ENCODE assay signal across 28 mouse cellular contexts in the genomic region with DNA sequence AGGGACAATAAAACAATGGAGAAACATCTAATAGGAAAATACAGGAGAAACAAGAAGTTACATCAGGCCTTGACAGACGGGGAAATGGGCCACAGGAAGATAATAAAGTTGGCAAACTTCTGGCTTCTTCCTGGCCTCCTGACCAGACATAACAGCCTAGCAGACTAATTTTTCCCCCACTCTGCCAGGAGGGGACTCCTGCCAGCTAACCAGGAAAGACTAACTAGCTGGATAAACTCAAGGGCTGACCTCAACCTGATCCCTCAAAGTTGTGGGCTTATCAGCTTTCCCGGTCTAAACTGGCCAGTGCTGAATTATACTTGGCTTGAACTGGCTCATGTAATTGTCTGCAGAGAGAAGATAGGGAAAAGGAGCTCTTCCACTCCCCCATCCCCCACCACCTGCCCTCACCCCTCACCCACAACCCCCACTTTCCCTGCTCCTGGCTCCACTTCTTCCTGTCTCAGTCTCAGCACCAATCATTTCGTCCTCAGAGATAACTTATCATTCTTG. TPM values are rescaled to one million over a fixed set of nuclear protein-coding genes. Genes with fewer than 3 reads are reported as not detected.
DNase-seq lines count a peak whose midpoint lies in the region; ATAC-seq and TF ChIP-seq lines count a peak whose summit lies in the region.
"Had no signal": no experiment of that assay in that cellular context is flagged by ENCODE, and none has a peak within 500 bp of the region (broad histone marks: within the 10 kb centered on the region; RNA-seq: fewer than 3 reads in every experiment).

No protein-coding gene starts in this region.

- no peak overlapping the region for H3K4me2 ChIP-seq in heart, embryonic 15.5 days
- H3K4me2 ChIP-seq: embryonic facial prominence, embryonic 15.5 days; hindbrain, embryonic 13.5 days; intestine, embryonic 15.5 days had no signal

- H3K4me1 ChIP-seq in heart, embryonic 15.5 days (replicated peaks): peaks cover 4% of the 10 kb centered on the region
- H3K4me1 ChIP-seq in MEL (ENCODE audit: control insufficient read depth in 1 of 2, insufficient read depth in 2 of 2, low read length in 2 of 2): peaks cover 2 to 13% of the 10 kb centered on the region in 2 experiments; a peak in 3 of 4 replicates
- H3K4me1 ChIP-seq: intestine, embryonic 15.5 days had no signal

- no peaks in the 10 kb centered on the region for H3K36me3 ChIP-seq in heart, embryonic 15.5 days
- peaks cover 0 to 11% of the 10 kb centered on the region in 2 experiments; a peak in 2 of 4 replicates for H3K36me3 ChIP-seq in MEL (ENCODE audit: control insufficient read depth in 1 of 2, insufficient read depth in 2 of 2, low read length in 2 of 2)
- H3K36me3 ChIP-seq: embryonic facial prominence, embryonic 15.5 days; forebrain, embryonic 10.5 days; heart, embryonic 10.5 days; hindbrain, embryonic 13.5 days; intestine, embryonic 15.5 days had no signal

- no peak for TF ChIP-seq POLR2A in MEL (IDR thresholded peaks at IDR 0.05; ENCODE audit: control insufficient read depth in 1 of 2, insufficient read depth in 1 of 2, low read depth in 1 of 2, low read length in 2 of 2, poor library complexity in 1 of 2)

- no peak for TF ChIP-seq CTCF in MEL (IDR thresholded peaks at IDR 0.05 in 2 of 3, conservative IDR thresholded peaks at IDR 0.05 in 1 of 3; ENCODE audit: control insufficient read depth in 1 of 3, insufficient read depth in 1 of 3, low read depth in 2 of 3, low read length in 3 of 3, poor library complexity in 1 of 3, severe bottlenecking in 1 of 3)

- TF ChIP-seq RAD21 in MEL (IDR thresholded peaks at IDR 0.05; ENCODE audit: low read depth, low read length): no peak

- 25% methylated on average over 3 of the region's 3 CpGs for WGBS in heart, embryonic 15.5 days

- 0 out of 2 replicates have a peak, but pooled peaks have one; percentile 23 for ATAC-seq in heart, embryonic 15.5 days (replicated peaks; ENCODE audit: insufficient number of reproducible peaks, insufficient read depth, low FRiP score, low read depth)
- ATAC-seq in granulocyte monocyte progenitor cell, adult 5-6 weeks (replicated peaks; ENCODE audit: poor library complexity, severe bottlenecking): 0 out of 2 replicates have a peak, but pooled peaks have one; percentile 17
- ATAC-seq: activated CD4-positive, CD25-positive, alpha-beta regulatory T cell, adult 4 months; forebrain, embryonic 14.5 days; hindbrain, postnatal 0 days; intestine, embryonic 15.5 days had no signal

- H3K27me3 ChIP-seq in heart, embryonic 15.5 days: no peaks in the 10 kb centered on the region
- H3K27me3 ChIP-seq in MEL (ENCODE audit: control insufficient read depth in 1 of 2, insufficient read depth in 2 of 2, low read length in 2 of 2): no peaks in the 10 kb centered on the region
- H3K27me3 ChIP-seq: CH12.LX; embryonic facial prominence, embryonic 15.5 days; hindbrain, embryonic 13.5 days; intestine, embryonic 15.5 days had no signal

- H3K27ac ChIP-seq in heart, embryonic 15.5 days: no peak overlapping the region
- peak overlapping the region; percentile 54 for H3K27ac ChIP-seq in MEL (ENCODE audit: control insufficient read depth, low read depth, low read length)
- H3K27ac ChIP-seq: embryonic facial prominence, embryonic 15.5 days; forebrain, embryonic 10.5 days; gastrocnemius, adult 2 months; heart, embryonic 10.5 days; hindbrain, embryonic 13.5 days; hindbrain, postnatal 0 days; intestine, embryonic 15.5 days had no signal

- intact Hi-C loops in heart, postnatal 14 days (cut with DNase I): loop anchor here (5.0 kb wide), 2 partner anchors 502 to 742 kb away; no protein-coding TSS in a partner anchor

- H3K79me2 ChIP-seq in MEL (ENCODE audit: control insufficient read depth, insufficient read depth, low read length, poor library complexity): no peaks in the 10 kb centered on the region

- H3K4me3 ChIP-seq in heart, embryonic 15.5 days: no peak overlapping the region
- H3K4me3 ChIP-seq in MEL (ENCODE audit: control insufficient read depth in 1 of 2, insufficient read depth in 1 of 2, low read depth in 2 of 2, low read length in 2 of 2): peak overlapping the region in 1 of 2 experiments; percentile 18; a peak in 1 of 4 replicates
- H3K4me3 ChIP-seq: embryonic facial prominence, embryonic 15.5 days; erythroblast, embryonic 14.5 days; forebrain, embryonic 10.5 days; gastrocnemius, adult 2 months; heart, embryonic 10.5 days; hindbrain, embryonic 13.5 days; intestine, embryonic 15.5 days had no signal

- TF ChIP-seq EP300 in MEL (IDR thresholded peaks at IDR 0.05; ENCODE audit: low read depth in 1 of 2, low read length in 2 of 2): peak; percentile 42 to 63; a peak in 3 of 4 replicates

- no peak for DNase-seq in heart, postnatal 14 days
- DNase-seq in MEL (ENCODE audit: low read depth, low spot score): peak; percentile 47
- DNase-seq in left cerebral cortex, adult 18-20 months (ENCODE audit: low spot score in 2 of 2): no peak
- no peak for DNase-seq in lung, adult 18-20 months
- DNase-seq in cerebellum, postnatal 14 days: no peak
- DNase-seq: adrenal gland, adult 2 months; adrenal gland, postnatal 25 days; cerebellum, adult 18-20 months; cerebellum, adult 9-11 months; embryo, embryonic 11 days; gastrocnemius, adult 2 months; gastrocnemius, postnatal 25 days had no signal

- no peaks in the 10 kb centered on the region for H3K9me3 ChIP-seq in heart, embryonic 15.5 days (replicated peaks)
- H3K9me3 ChIP-seq in MEL (replicated peaks; ENCODE audit: insufficient read depth, low read length): no peaks in the 10 kb centered on the region
- H3K9me3 ChIP-seq: embryonic facial prominence, embryonic 15.5 days; forebrain, embryonic 10.5 days; heart, embryonic 10.5 days; hindbrain, embryonic 13.5 days; intestine, embryonic 15.5 days had no signal

- H3K9ac ChIP-seq in heart, embryonic 15.5 days: no peak overlapping the region
- H3K9ac ChIP-seq in MEL (ENCODE audit: control insufficient read depth, low read depth, low read length, poor library complexity, severe bottlenecking): 0 out of 2 replicates have a peak overlapping the region, but pooled peaks have one; percentile 25
- H3K9ac ChIP-seq: embryonic facial prominence, embryonic 15.5 days; hindbrain, embryonic 13.5 days; intestine, embryonic 15.5 days had no signal

TF ChIP-seq in MEL, 35 proteins besides CTCF, POLR2A, EP300 and RAD21 (continues in another document):
- TF ChIP-seq USF1 (IDR thresholded peaks at IDR 0.05; ENCODE audit: low read depth, low read length) (peak; percentile 9; the same call in 1 of the 2 replicates), KAT2A (conservative IDR thresholded peaks at IDR 0.05; ENCODE audit: low read depth, low read length) (no peak), CHD2 (IDR thresholded peaks at IDR 0.05; ENCODE audit: low read length) (no peak; the same call in 1 of the 2 replicates), ZKSCAN1 (IDR thresholded peaks at IDR 0.05; ENCODE audit: low read depth, low read length) (no peak), ZMIZ1 (IDR thresholded peaks at IDR 0.05; ENCODE audit: low read depth, low read length) (no peak), GATA1 (IDR thresholded peaks at IDR 0.05; ENCODE audit: low read depth, low read length) (peak; percentile 24; the same call in 1 of the 2 replicates), ETS1 (IDR thresholded peaks at IDR 0.05; ENCODE audit: low read depth, low read length) (peak; percentile 66), MXI1 (IDR thresholded peaks at IDR 0.05; ENCODE audit: low read depth, low read length) (peak; percentile 32; the same call in 1 of the 2 replicates), MAX (IDR thresholded peaks at IDR 0.05; ENCODE audit: low read length) (no peak), CHD1 (IDR thresholded peaks at IDR 0.05; ENCODE audit: low read depth, low read length) (no peak), MYB (IDR thresholded peaks at IDR 0.05; ENCODE audit: low read depth, low read length) (no peak; the same call in 1 of the 2 replicates), NELFE (IDR thresholded peaks at IDR 0.05; ENCODE audit: low read depth, low read length) (no peak), TAL1 (IDR thresholded peaks at IDR 0.05; ENCODE audit: low read length) (peak; percentile 42), NRF1 (IDR thresholded peaks at IDR 0.05; ENCODE audit: insufficient read depth, low read depth, low read length, poor library complexity, severe bottlenecking) (no peak), UBTF (IDR thresholded peaks at IDR 0.05; ENCODE audit: borderline replicate concordance, insufficient read depth, low read depth, low read length) (no peak), MAFK (IDR thresholded peaks at IDR 0.05; ENCODE audit: borderline replicate concordance, low read depth, low read length) (no peak)

RNA-seq across cellular contexts. Expression of gene M6pr, which starts 8.8 kb away (rescaled TPM):
- 65.0 and 77.4 TPM in 2 replicates for polyA plus RNA-seq in heart, embryonic 15.5 days (2015; fragmentation: Nextera tagmentation; extraction: Ambion mirVana)
- 10 to 100 TPM; 38.0 to 40.1 TPM for total RNA-seq in heart, postnatal 14 days (2021)
- total RNA-seq in MEL (2012; rRNA removed): 158 and 186 TPM in 2 replicates
- 100 to 1,000 TPM in 1 of 2 experiments, not detected in 1; 183 TPM for polyA plus RNA-seq in MEL (2012; ENCODE audit: insufficient read depth in 1 of 2, insufficient read length in 2 of 2, low read depth in 1 of 2, low replicate concordance in 2 of 2, missing spikeins in 1 of 2)
- total RNA-seq in granulocyte monocyte progenitor cell, adult 5-6 weeks (2014; fragmentation: Nextera tagmentation): 209 and 230 TPM in 2 replicates
- total RNA-seq in granulocyte monocyte progenitor cell, adult 5-6 weeks (2017): 490 and 513 TPM in 2 replicates
- 10 to 100 TPM; 72.9 to 79.3 TPM for total RNA-seq in left cerebral cortex, adult 18-20 months (2021)

RNA-seq across cellular contexts. Expression of gene Klrg1, which starts 17.0 kb away (rescaled TPM):
- polyA plus RNA-seq in heart, embryonic 15.5 days (2015; fragmentation: Nextera tagmentation; extraction: Ambion mirVana): 0.10 TPM in 1 of 2 replicates, not detected in the other
- not detected for total RNA-seq in heart, postnatal 14 days (2021)
- 0.88 and 1.0 TPM in 2 replicates for total RNA-seq in MEL (2012; rRNA removed)
- under 1 TPM in 1 of 2 experiments, not detected in 1; 0.28 TPM for polyA plus RNA-seq in MEL (2012; ENCODE audit: insufficient read depth in 1 of 2, insufficient read length in 2 of 2, low read depth in 1 of 2, low replicate concordance in 2 of 2, missing spikeins in 1 of 2)
- not detected in 2 replicates for total RNA-seq in granulocyte monocyte progenitor cell, adult 5-6 weeks (2014; fragmentation: Nextera tagmentation)
- total RNA-seq in granulocyte monocyte progenitor cell, adult 5-6 weeks (2017): not detected in 2 replicates
- total RNA-seq in left cerebral cortex, adult 18-20 months (2021): under 1 TPM in 1 of 2 experiments, not detected in 1; 0.23 TPM
- total RNA-seq: adrenal gland, postnatal 25 days; ES-E14; gastrocnemius, adult 2 months; gastrocnemius, postnatal 25 days; hematopoietic stem cell, adult 5-6 weeks had no signal
- polyA plus RNA-seq: adrenal gland, adult 2 months; embryonic facial prominence, embryonic 11.5 days; embryonic facial prominence, embryonic 15.5 days; erythroblast, embryonic 14.5 days; forebrain, embryonic 10.5 days; heart, embryonic 10.5 days; heart, embryonic 16.5 days; intestine, embryonic 15.5 days had no signal

RNA-seq across cellular contexts. Expression of gene Phc1, which starts 40.7 kb away (rescaled TPM):
- polyA plus RNA-seq in heart, embryonic 15.5 days (2015; fragmentation: Nextera tagmentation; extraction: Ambion mirVana): 8.5 and 11.5 TPM in 2 replicates
- total RNA-seq in heart, postnatal 14 days (2021): 10 to 100 TPM; 15.4 to 15.9 TPM
- total RNA-seq in MEL (2012; rRNA removed): 4.6 and 7.6 TPM in 2 replicates
- polyA plus RNA-seq in MEL (2012; ENCODE audit: insufficient read depth in 1 of 2, insufficient read length in 2 of 2, low read depth in 1 of 2, low replicate concordance in 2 of 2, missing spikeins in 1 of 2): 10 to 100 TPM in 1 of 2 experiments, not detected in 1; 35.9 TPM
- 6.9 and 11.8 TPM in 2 replicates for total RNA-seq in granulocyte monocyte progenitor cell, adult 5-6 weeks (2014; fragmentation: Nextera tagmentation)
- 3.5 and 4.5 TPM in 2 replicates for total RNA-seq in granulocyte monocyte progenitor cell, adult 5-6 weeks (2017)
- total RNA-seq in left cerebral cortex, adult 18-20 months (2021): 10 to 100 TPM; 58.2 to 62.3 TPM
